Mouse (Mus musculus) stomach, embryonic 15.5 days (tissue): Measurements from ENCODE around the gene Tor1b. TPM values are rescaled to one million over a fixed set of nuclear protein-coding genes. Genes with fewer than 3 reads are reported as not detected.

Experiments
- ATAC-seq: fragments of 200-750 bp; cut with Nextera tagmentation; 2 replicates; pipeline ENCODE4 v1.8.0; 2017; ENCODE audit warnings: low read depth, moderate number of reproducible peaks, moderate TSS enrichment; ENCODE audit not compliant: insufficient read depth, low FRiP score
- H3K27ac ChIP-seq: fragments of 300-500 bp; sonication (generic); 2 replicates; pipeline ENCODE4 v1.5.1; 2015; ENCODE audit warnings: mild to moderate bottlenecking, inconsistent platforms
- H3K27me3 ChIP-seq: fragments of 300-500 bp; sonication (generic); replicated peaks from 2 replicates; pipeline ENCODE4 v1.6.1; 2015; ENCODE audit warnings: inconsistent platforms
- H3K36me3 ChIP-seq: fragments of 300-500 bp; sonication (generic); 2 replicates; pipeline ENCODE4 v1.6.1; 2015; ENCODE audit warnings: inconsistent platforms
- H3K4me1 ChIP-seq: fragments of 300-500 bp; sonication (generic); 2 replicates; pipeline ENCODE4 v1.6.1; 2015; ENCODE audit warnings: inconsistent platforms
- H3K4me2 ChIP-seq: fragments of 300-500 bp; sonication (generic); 2 replicates; pipeline ENCODE4 v1.6.1; 2015; ENCODE audit warnings: mild to moderate bottlenecking, inconsistent platforms
- H3K4me3 ChIP-seq: fragments of 300-500 bp; sonication (generic); replicated peaks from 2 replicates; pipeline ENCODE4 v1.5.1; 2015; ENCODE audit warnings: inconsistent platforms
- H3K9ac ChIP-seq: fragments of 300-500 bp; sonication (generic); 2 replicates; pipeline ENCODE4 v1.6.1; 2015; ENCODE audit warnings: inconsistent platforms
- H3K9me3 ChIP-seq: fragments of 300-500 bp; sonication (generic); 2 replicates; pipeline ENCODE4 v1.6.1; 2016; ENCODE audit warnings: inconsistent platforms
- WGBS: fragments of 180-500 bp; shearing (Covaris S2); methylation state at CpG from one replicate; pipeline ENCODE4 v1.1.7; 2015; 5-methylcytosine and 5-hydroxymethylcytosine counted together
- polyA plus RNA-seq: library from polyadenylated mRNA; unstranded; fragments of >200 nt; fragmentation: Nextera tagmentation; extraction: Ambion mirVana; gene quantifications from 2 replicates; pipeline ENCODE4 v1.2.1, GENCODE M21; 2015

Tor1b gene
- polyA plus RNA-seq, 1 experiment from 2014 or later, result 30.6 TPM

GRCm38 (mm10) chr2:30998443-30999260, 45.9 kb downstream of the Tor1b start:
- Histone ChIP-seq H3K4me3 (no peak overlapping the region), H3K36me3 (peaks cover 6% of the 10 kb centered on the region; the same call in 1 of the 2 replicates), H3K9ac (no peak overlapping the region), H3K4me2 (no peak overlapping the region), H3K4me1 (no peaks in the 10 kb centered on the region), H3K9me3 (no peaks in the 10 kb centered on the region), H3K27me3 (no peaks in the 10 kb centered on the region), H3K27ac (no peak overlapping the region)
- no peak for ATAC-seq
- 71% methylated on average over 8 of the region's 8 CpGs for WGBS

DNA sequence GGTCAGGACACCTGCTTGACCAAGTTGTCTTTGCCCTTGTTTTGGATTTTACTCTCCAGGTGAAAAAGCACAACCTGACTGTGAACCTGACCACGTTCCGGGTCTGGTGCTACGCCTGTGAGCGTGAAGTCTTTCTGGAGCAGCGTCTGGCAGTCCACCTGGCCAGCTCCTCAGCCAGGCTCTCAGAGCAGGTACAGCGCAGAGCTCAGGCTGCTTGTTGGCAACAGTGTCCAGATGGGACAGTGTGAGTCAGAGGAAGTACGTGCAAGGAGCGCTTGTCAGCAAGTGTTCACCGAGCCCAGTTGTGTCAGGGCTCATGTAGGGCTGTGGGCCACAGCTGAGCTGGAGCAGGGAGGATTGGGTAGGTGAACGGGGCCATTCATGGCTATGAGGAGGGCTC, 50.1 kb downstream of the Tor1b start:
- 93% methylated on average over 10 of the region's 10 CpGs for WGBS
- peaks cover 9% of the 10 kb centered on the region; the same call in 1 of the 2 replicates for H3K36me3 ChIP-seq
- ATAC-seq, result no peak; the same call in 1 of the 2 replicates
- H3K4me2 ChIP-seq, result no peak overlapping the region
- no peak overlapping the region for H3K9ac ChIP-seq
- no peak overlapping the region for H3K27ac ChIP-seq
- no peaks in the 10 kb centered on the region; the same call in 1 of the 2 replicates for H3K4me1 ChIP-seq
- no peak overlapping the region for H3K4me3 ChIP-seq
- no peaks in the 10 kb centered on the region for H3K27me3 ChIP-seq
- H3K9me3 ChIP-seq, result no peaks in the 10 kb centered on the region

DNA sequence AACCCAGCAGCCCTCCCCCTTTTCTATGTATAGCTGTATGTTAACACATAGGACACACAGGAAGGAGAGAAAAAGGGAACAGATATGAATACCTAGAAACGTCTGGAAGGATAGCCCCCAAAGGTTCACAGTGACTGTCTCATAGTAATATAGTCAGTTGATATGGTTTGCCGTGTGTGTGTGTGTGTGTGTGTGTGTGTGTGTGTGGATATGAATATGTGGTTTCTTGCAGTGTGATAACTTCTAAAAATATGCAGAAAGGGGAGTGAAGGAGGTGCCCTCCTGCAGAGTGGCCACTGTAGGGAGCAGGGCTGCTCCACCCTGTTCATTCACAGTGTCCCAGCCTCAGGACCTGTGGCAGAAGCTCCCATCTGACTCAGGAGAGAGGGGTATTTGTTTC, 52.7 kb downstream of the Tor1b start:
- Histone ChIP-seq H3K4me1 (no peaks in the 10 kb centered on the region; the same call in 1 of the 2 replicates), H3K27me3 (no peaks in the 10 kb centered on the region), H3K27ac (no peak overlapping the region), H3K9me3 (no peaks in the 10 kb centered on the region), H3K36me3 (peaks cover 3% of the 10 kb centered on the region; the same call in 1 of the 2 replicates), H3K9ac (no peak overlapping the region), H3K4me3 (no peak overlapping the region), H3K4me2 (no peak overlapping the region)
- no peak for ATAC-seq
- 63% methylated on average over 2 of the region's 2 CpGs for WGBS

- Histone ChIP-seq H3K4me1 (no peaks in the 10 kb centered on the region; the same call in 1 of the 2 replicates), H3K9ac (no peak overlapping the region), H3K4me2 (no peak overlapping the region), H3K9me3 (no peaks in the 10 kb centered on the region), H3K27me3 (no peaks in the 10 kb centered on the region), H3K27ac (no peak overlapping the region), H3K4me3 (no peak overlapping the region), H3K36me3 (peaks cover 3% of the 10 kb centered on the region; the same call in 1 of the 2 replicates)
- ATAC-seq, result peak; percentile 70; the same call in 1 of the 2 replicates
- WGBS, result 71% methylated on average over 5 of the region's 5 CpGs
Measured at GRCm38 (mm10) chr2:31006434-31006833, 53.7 kb downstream of the Tor1b start.

DNA sequence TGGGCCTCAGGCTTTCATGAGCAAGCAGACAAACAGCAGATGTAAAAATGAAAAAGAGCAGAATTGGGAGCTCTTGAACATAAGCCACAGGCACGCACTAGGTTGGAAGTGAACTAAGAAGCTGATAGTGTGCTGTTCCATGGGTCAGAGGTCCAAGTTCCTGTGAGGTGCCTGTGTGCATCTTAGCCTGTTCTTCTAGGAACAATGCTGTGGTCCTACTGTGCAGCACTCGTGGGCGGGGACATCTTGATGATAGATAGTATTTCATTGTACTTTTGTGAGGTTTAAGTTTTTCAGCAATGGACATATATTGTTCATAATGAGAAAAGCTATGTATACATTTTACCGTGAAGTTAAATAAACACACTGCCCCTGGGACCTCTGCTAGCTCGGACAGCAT, 54.4 kb downstream of the Tor1b start:
- 54% methylated on average over 5 of the region's 5 CpGs for WGBS
- ATAC-seq, result no peak
- H3K36me3 ChIP-seq, result peaks cover 3% of the 10 kb centered on the region; the same call in 1 of the 2 replicates

More for the DNA sequence above, 54.4 kb downstream of the Tor1b start:
- Histone ChIP-seq H3K4me1 (no peaks in the 10 kb centered on the region; the same call in 1 of the 2 replicates), H3K27me3 (no peaks in the 10 kb centered on the region), H3K9ac (no peak overlapping the region), H3K27ac (no peak overlapping the region), H3K4me2 (no peak overlapping the region), H3K9me3 (no peaks in the 10 kb centered on the region), H3K4me3 (no peak overlapping the region)

Other genes with a start within 250 kb of the Tor1b start
- 2.8 and 2.9 TPM in 2 replicates for gene 1700001O22Rik, start 149.3 kb upstream of the Tor1b start, polyA plus RNA-seq
- gene Ntmt1, start 145.1 kb upstream of the Tor1b start, polyA plus RNA-seq, result 78.8 and 82.3 TPM in 2 replicates
- gene Asb6, start 122.6 kb upstream of the Tor1b start, polyA plus RNA-seq, result 29.5 and 30.1 TPM in 2 replicates
- 3.8 and 4.3 TPM in 2 replicates for gene Prrx2, start 118.0 kb upstream of the Tor1b start, polyA plus RNA-seq
- gene Ptges, start 23.1 kb upstream of the Tor1b start, polyA plus RNA-seq, result 6.7 and 9.0 TPM in 2 replicates
- gene Tor1a, start 15.0 kb downstream of the Tor1b start, polyA plus RNA-seq, result 73.9 and 74.5 TPM in 2 replicates
- gene BC005624, start 29.2 kb downstream of the Tor1b start, polyA plus RNA-seq, result 53.8 TPM in 2 replicates
- gene Usp20, start 29.3 kb downstream of the Tor1b start, polyA plus RNA-seq, result 17.4 and 19.0 TPM in 2 replicates
- 27.8 and 34.0 TPM in 2 replicates for gene Fnbp1, start 189.0 kb downstream of the Tor1b start, polyA plus RNA-seq
- gene Gpr107, start 199.4 kb downstream of the Tor1b start, polyA plus RNA-seq, result 33.2 and 35.3 TPM in 2 replicates